In genomic region chr12:70335176-70335575, GRCm38 (mm10) we compare ENCODE assay signal across 20 mouse cellular contexts. TPM values are rescaled to one million over a fixed set of nuclear protein-coding genes. Genes with fewer than 3 reads are reported as not detected.
DNase-seq lines count a peak whose midpoint lies in the region; ATAC-seq and TF ChIP-seq lines count a peak whose summit lies in the region.
"Had no signal": no experiment of that assay in that cellular context is flagged by ENCODE, and none has a peak within 500 bp of the region (broad histone marks: within the 10 kb centered on the region; RNA-seq: fewer than 3 reads in every experiment).

No protein-coding gene starts in this region.

- H3K4me2 ChIP-seq in hindbrain, embryonic 15.5 days = 0 out of 2 replicates have a peak overlapping the region, but pooled peaks have one; percentile 2
- H3K4me2 ChIP-seq in hindbrain, embryonic 14.5 days (replicated peaks) = no peak overlapping the region
- H3K4me2 ChIP-seq in neural tube, embryonic 15.5 days = no peak overlapping the region
- no peak overlapping the region for H3K4me2 ChIP-seq in forebrain, embryonic 15.5 days (replicated peaks)
- H3K4me2 ChIP-seq: midbrain, embryonic 12.5 days; stomach, embryonic 15.5 days had no signal

- H3K9ac ChIP-seq in hindbrain, embryonic 15.5 days = no peak overlapping the region
- no peak overlapping the region for H3K9ac ChIP-seq in hindbrain, embryonic 14.5 days
- H3K9ac ChIP-seq in neural tube, embryonic 15.5 days (replicated peaks) = no peak overlapping the region
- no peak overlapping the region for H3K9ac ChIP-seq in forebrain, embryonic 15.5 days (replicated peaks)
- H3K9ac ChIP-seq: midbrain, embryonic 12.5 days; stomach, embryonic 15.5 days had no signal

- ATAC-seq in hindbrain, embryonic 15.5 days (ENCODE audit: low FRiP score, low read depth) = no peak
- ATAC-seq in hindbrain, embryonic 14.5 days (ENCODE audit: low FRiP score) = no peak
- no peak for ATAC-seq in neural tube, embryonic 15.5 days (ENCODE audit: low FRiP score)
- no peak for ATAC-seq in forebrain, embryonic 15.5 days (replicated peaks)
- ATAC-seq: CD4-positive, CD25-positive, alpha-beta regulatory T cell, adult 4 months; forebrain, embryonic 16.5 days; intestine, embryonic 16.5 days; lung, postnatal 0 days had no signal

- H3K4me1 ChIP-seq in hindbrain, embryonic 15.5 days (replicated peaks) = peaks cover 19% of the 10 kb centered on the region
- H3K4me1 ChIP-seq in hindbrain, embryonic 14.5 days (replicated peaks; ENCODE audit: control insufficient read depth, insufficient read depth, low read length) = 0 out of 2 replicates have a peak, but pooled peaks cover 7% of the 10 kb centered on the region
- H3K4me1 ChIP-seq in neural tube, embryonic 15.5 days = peaks cover 29% of the 10 kb centered on the region
- 0 out of 2 replicates have a peak, but pooled peaks cover 6% of the 10 kb centered on the region for H3K4me1 ChIP-seq in forebrain, embryonic 15.5 days
- no peaks in the 10 kb centered on the region for H3K4me1 ChIP-seq in kidney, adult 2 months (ENCODE audit: control insufficient read depth, insufficient read depth, low read length)
- H3K4me1 ChIP-seq: heart, embryonic 10.5 days; stomach, embryonic 15.5 days had no signal

- TF ChIP-seq POLR2A in kidney, adult 2 months (IDR thresholded peaks at IDR 0.05; ENCODE audit: low read depth, low read length) = no peak

- TF ChIP-seq CTCF in kidney, adult 2 months (conservative IDR thresholded peaks at IDR 0.05; ENCODE audit: insufficient read depth, insufficient read length, low read depth, low read length) = no peak

- H3K36me3 ChIP-seq in hindbrain, embryonic 15.5 days = no peaks in the 10 kb centered on the region
- no peaks in the 10 kb centered on the region for H3K36me3 ChIP-seq in hindbrain, embryonic 14.5 days (replicated peaks; ENCODE audit: control insufficient read depth, insufficient read depth)
- no peaks in the 10 kb centered on the region for H3K36me3 ChIP-seq in neural tube, embryonic 15.5 days
- no peaks in the 10 kb centered on the region for H3K36me3 ChIP-seq in forebrain, embryonic 15.5 days
- H3K36me3 ChIP-seq in kidney, adult 2 months (ENCODE audit: control insufficient read depth, insufficient read depth, low read length) = no peaks in the 10 kb centered on the region
- H3K36me3 ChIP-seq: heart, embryonic 10.5 days; midbrain, embryonic 12.5 days; stomach, embryonic 15.5 days had no signal

- 0 out of 2 replicates have a peak overlapping the region, but pooled peaks have one; percentile 33 for H3K27ac ChIP-seq in hindbrain, embryonic 15.5 days (replicated peaks)
- H3K27ac ChIP-seq in hindbrain, embryonic 14.5 days = no peak overlapping the region
- H3K27ac ChIP-seq in neural tube, embryonic 15.5 days (replicated peaks) = 0 out of 2 replicates have a peak overlapping the region, but pooled peaks have one; percentile 23
- H3K27ac ChIP-seq in forebrain, embryonic 15.5 days (replicated peaks) = no peak overlapping the region
- H3K27ac ChIP-seq in kidney, adult 2 months (ENCODE audit: insufficient read depth, low read depth, low read length) = no peak overlapping the region
- H3K27ac ChIP-seq: heart, embryonic 10.5 days; midbrain, embryonic 12.5 days; stomach, embryonic 15.5 days had no signal

- WGBS in hindbrain, embryonic 15.5 days = 42% methylated on average over 5 of the region's 5 CpGs
- WGBS in hindbrain, embryonic 14.5 days = 42% methylated on average over 5 of the region's 5 CpGs
- 48% methylated on average over 5 of the region's 5 CpGs for WGBS in neural tube, embryonic 15.5 days
- WGBS in forebrain, embryonic 15.5 days = 58% methylated on average over 5 of the region's 5 CpGs
- 76% methylated on average over 5 of the region's 5 CpGs for WGBS in kidney, adult 2 months

- DNase-seq in hindbrain, embryonic 14.5 days (ENCODE audit: low spot score) = no peak
- DNase-seq in neural tube, embryonic 10.5 days (ENCODE audit: extremely low spot score, low spot score) = no peak
- peak; percentile 62 for DNase-seq in cerebellum, adult 9-10 months
- no peak for DNase-seq in kidney, adult 2 months
- DNase-seq in adrenal gland, adult 2 months = no peak
- DNase-seq: adrenal gland, adult 8-10 months; liver; right cerebral cortex, postnatal 25 days; thymus, adult 18-20 months had no signal

- no peaks in the 10 kb centered on the region for H3K9me3 ChIP-seq in hindbrain, embryonic 15.5 days
- H3K9me3 ChIP-seq in hindbrain, embryonic 14.5 days (ENCODE audit: control insufficient read depth, low read length) = no peaks in the 10 kb centered on the region
- H3K9me3 ChIP-seq in neural tube, embryonic 15.5 days (replicated peaks) = no peaks in the 10 kb centered on the region
- H3K9me3 ChIP-seq in forebrain, embryonic 15.5 days = no peaks in the 10 kb centered on the region
- H3K9me3 ChIP-seq: heart, embryonic 10.5 days; midbrain, embryonic 12.5 days; stomach, embryonic 15.5 days had no signal

- no peaks in the 10 kb centered on the region for H3K27me3 ChIP-seq in hindbrain, embryonic 15.5 days
- no peaks in the 10 kb centered on the region for H3K27me3 ChIP-seq in hindbrain, embryonic 14.5 days (ENCODE audit: control insufficient read depth, insufficient read depth, low read length)
- no peaks in the 10 kb centered on the region for H3K27me3 ChIP-seq in neural tube, embryonic 15.5 days (replicated peaks)
- no peaks in the 10 kb centered on the region for H3K27me3 ChIP-seq in forebrain, embryonic 15.5 days
- H3K27me3 ChIP-seq in kidney, adult 2 months (replicated peaks; ENCODE audit: control insufficient read depth, insufficient read depth, low read length) = no peaks in the 10 kb centered on the region
- H3K27me3 ChIP-seq: midbrain, embryonic 12.5 days; stomach, embryonic 15.5 days had no signal

- no peak overlapping the region for H3K4me3 ChIP-seq in hindbrain, embryonic 15.5 days
- H3K4me3 ChIP-seq in hindbrain, embryonic 14.5 days (replicated peaks; ENCODE audit: low read length) = no peak overlapping the region
- no peak overlapping the region for H3K4me3 ChIP-seq in neural tube, embryonic 15.5 days (replicated peaks)
- H3K4me3 ChIP-seq in forebrain, embryonic 15.5 days = no peak overlapping the region
- H3K4me3 ChIP-seq in kidney, adult 2 months (ENCODE audit: insufficient read depth, low read depth, low read length) = no peak overlapping the region
- H3K4me3 ChIP-seq: heart, embryonic 10.5 days; midbrain, embryonic 12.5 days; stomach, embryonic 15.5 days had no signal

RNA-seq across cellular contexts. Expression of gene Trim9, which starts 12.2 kb away (rescaled TPM):
- 84.5 and 93.3 TPM in 2 replicates for polyA plus RNA-seq in hindbrain, embryonic 15.5 days (2015; fragmentation: Nextera tagmentation; extraction: Ambion mirVana)
- 77.8 and 94.9 TPM in 2 replicates for polyA plus RNA-seq in hindbrain, embryonic 14.5 days (2014; fragmentation: Nextera tagmentation; extraction: Ambion mirVana)
- 90.1 and 101 TPM in 2 replicates for polyA plus RNA-seq in neural tube, embryonic 15.5 days (2015; fragmentation: Nextera tagmentation; extraction: Ambion mirVana)
- 45.4 and 51.8 TPM in 2 replicates for polyA plus RNA-seq in forebrain, embryonic 15.5 days (2015; fragmentation: Nextera tagmentation; extraction: Ambion mirVana)
- polyA plus RNA-seq in kidney, adult 2 months (2012; rRNA removed) = 0.15 and 0.19 TPM in 2 replicates
- total RNA-seq in adrenal gland, adult 2 months (2021) = 1 to 10 TPM; 1.6 to 2.1 TPM
- 0.82 and 0.89 TPM in 2 replicates for polyA plus RNA-seq in adrenal gland, adult 2 months (2012; rRNA removed)
- total RNA-seq: MEL had no signal

Comparison
In these comparisons a context has a peak if more than half of its experiments do, and no peak if none do; other contexts are left out.
1. H3K27ac ChIP-seq: peak in hindbrain, embryonic 15.5 days (single experiment) and neural tube, embryonic 15.5 days (single experiment); none in hindbrain, embryonic 14.5 days (single experiment), forebrain, embryonic 15.5 days (single experiment) and kidney, adult 2 months (single experiment).
2. RNA of gene Trim9, which starts 12.2 kb away (polyA plus RNA-seq): 90.1 to 101 TPM in neural tube, embryonic 15.5 days, 84.5 to 93.3 TPM in hindbrain, embryonic 15.5 days, 77.8 to 94.9 TPM in hindbrain, embryonic 14.5 days and 45.4 to 51.8 TPM in forebrain, embryonic 15.5 days; 0.82 to 0.89 TPM in adrenal gland, adult 2 months and 0.15 to 0.19 TPM in kidney, adult 2 months; every median in the first group is over 10 times any median in the second.